Mouse (Mus musculus) ovary, postnatal 14 days (tissue): ENCODE measurements at regions not wholly inside any gene's neighbourhood (a gene's known extent, or its start where the extent isn't known, plus 50 kb on each side); places are given as distances from the start of the nearest gene placed in this dataset.

Experiments
- DNase-seq: peaks from one replicate; pipeline ENCODE4 v3.0.0; 2022; ENCODE audit warnings: low spot score

DNA sequence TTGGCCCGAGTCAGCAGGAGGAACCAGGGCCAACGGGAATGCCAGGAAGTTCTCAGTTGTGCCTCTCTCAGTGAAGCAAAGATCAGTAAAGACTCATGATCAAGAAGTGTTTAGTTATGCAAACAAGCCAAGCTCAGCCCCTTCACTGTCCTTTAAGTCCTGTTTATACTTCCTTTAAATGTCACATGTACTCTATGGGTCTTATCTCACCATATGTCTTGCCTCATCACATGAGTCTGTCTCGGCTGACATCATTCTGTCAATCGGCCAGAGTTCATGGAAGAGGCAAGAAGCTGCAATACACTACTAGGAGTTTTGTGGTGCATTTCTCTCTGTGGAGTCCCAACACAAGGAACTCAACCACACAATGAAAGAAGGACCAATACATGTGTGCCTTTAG, 71.8 kb downstream of the Scp2d1 start:
- DNase-seq, result no peak

DNA sequence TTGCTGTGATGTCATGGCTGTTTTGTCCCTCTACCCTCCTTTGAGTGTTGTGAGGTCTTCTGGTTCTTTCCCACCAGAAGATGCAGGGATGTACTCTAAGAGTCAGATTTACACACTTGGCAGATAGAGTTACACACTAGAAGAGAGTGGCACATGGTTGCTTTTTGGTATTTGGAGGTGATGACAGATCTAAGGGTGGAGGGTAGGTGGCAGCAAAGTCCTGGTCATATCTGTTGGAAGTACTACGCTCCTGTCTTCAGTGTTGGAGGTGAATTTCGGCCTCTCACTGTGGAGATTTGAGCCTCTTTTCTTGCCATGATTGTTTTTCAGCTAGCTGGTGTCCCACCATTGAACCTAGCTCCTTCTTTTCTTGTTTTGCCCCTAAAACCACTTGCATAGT, 73.0 kb downstream of the Scp2d1 start:
- DNase-seq, result no peak

DNA sequence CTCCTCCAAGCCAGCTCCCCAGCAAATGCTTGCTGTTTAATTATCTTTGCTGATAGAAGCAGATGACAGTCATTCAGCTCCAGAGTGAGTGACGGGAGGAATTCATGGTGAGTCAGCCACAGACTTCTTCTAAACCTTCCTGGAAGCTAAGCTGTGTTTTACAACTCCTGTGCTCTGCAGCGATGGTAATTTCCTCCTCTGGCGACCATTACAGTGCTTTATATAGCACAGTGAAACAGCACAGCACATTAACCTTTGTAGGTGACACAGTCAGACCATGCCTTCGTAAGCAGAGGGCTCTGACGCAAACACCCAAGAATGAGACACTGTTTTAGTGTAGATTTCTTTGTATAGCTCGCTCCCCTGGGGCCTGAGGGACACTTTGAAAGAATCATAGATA, 83.3 kb downstream of the Scp2d1 start:
- no peak for DNase-seq

DNA sequence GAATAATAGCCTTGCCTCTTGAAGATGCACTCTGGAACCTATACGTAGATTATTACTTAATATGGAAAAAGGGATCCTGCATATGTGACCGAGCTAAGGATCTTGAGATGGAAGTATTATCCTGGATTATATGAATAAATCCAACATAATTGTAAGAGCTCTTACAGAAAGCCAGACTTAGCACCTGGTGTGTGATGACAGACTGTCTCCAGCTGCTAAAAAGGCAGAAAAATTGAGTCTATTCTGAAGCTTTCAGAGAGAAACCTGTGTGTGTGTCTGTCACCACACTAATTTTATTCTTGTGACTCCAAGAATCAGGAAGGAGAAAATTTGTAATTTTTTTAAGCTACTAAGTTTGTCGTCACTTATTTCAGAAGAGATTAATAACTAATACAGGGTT, 122.4 kb downstream of the Scp2d1 start:
- no peak for DNase-seq

DNA sequence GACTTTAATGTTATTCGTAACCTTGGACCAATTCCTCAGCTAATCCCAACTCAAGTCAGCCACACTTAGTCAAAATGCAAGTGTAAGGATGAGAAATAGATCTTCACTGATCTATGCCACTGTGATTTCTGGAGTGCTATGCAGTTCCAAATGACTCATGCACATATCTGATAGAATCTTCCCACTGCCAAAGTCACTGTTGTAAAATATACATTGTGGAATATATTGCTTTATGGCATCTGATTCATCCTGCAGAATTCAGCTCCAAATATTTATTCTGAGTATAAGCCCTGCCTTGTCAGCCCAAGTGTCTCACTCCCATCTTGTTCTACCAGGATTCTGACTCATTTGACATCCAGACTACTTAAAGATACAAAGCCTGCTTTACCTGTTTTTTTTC, 123.0 kb downstream of the Scp2d1 start:
- no peak for DNase-seq

DNA sequence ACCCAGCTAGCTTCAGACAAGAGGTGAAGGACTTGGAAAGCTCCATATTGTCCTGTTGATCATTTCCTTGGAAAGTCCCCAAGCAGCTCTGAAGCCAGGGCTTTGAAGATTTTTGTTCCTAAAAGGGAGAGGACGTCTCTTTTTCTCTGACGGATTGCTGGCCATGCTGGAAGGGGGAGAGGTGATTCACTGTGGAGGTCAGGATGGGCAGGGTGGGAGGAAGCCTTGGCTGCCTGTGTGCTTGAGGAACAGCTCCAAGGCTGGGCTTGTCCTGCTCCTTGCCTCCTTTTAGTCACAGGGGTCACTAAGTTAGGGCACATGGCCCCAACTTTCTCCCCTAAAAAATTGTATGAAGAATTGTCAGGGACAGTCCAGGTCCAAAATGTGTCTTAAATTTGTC, 125.8 kb downstream of the Scp2d1 start:
- DNase-seq, result peak; percentile 21
